Mouse (Mus musculus): ENCODE data around the gene Ism2. TPM values are rescaled to one million over a fixed set of nuclear protein-coding genes. Genes with fewer than 3 reads are reported as not detected.
"Not testable (repeated sequence)": the region's sequence is repeated elsewhere in the genome, so short reads cannot be mapped to it uniquely, and the experiment has no call there.

The Ism2 gene
- polyA plus RNA-seq, 1 experiment from 2014 or later, result 1.1 TPM

GRCm38 (mm10) chr12:87284268-87284667 lies 15.2 kb downstream of the Ism2 start:
- H3K4me1 ChIP-seq, result peaks cover 9% of the 10 kb centered on the region
- no peak for ATAC-seq (replicated peaks; ENCODE audit: low FRiP score)
- H3K27ac ChIP-seq, result no peak overlapping the region
- no peaks in the 10 kb centered on the region for H3K36me3 ChIP-seq
- WGBS, result 81% methylated on average over 4 of the region's 4 CpGs
- H3K9ac ChIP-seq, result no peak overlapping the region
- no peaks in the 10 kb centered on the region for H3K9me3 ChIP-seq (replicated peaks)
- H3K4me2 ChIP-seq, result no peak overlapping the region
- H3K27me3 ChIP-seq, result no peaks in the 10 kb centered on the region
- no peak overlapping the region for H3K4me3 ChIP-seq (replicated peaks)

- ATAC-seq (replicated peaks; ENCODE audit: low FRiP score), result no peak
- Histone ChIP-seq H3K36me3 (no peaks in the 10 kb centered on the region), H3K9me3 (replicated peaks) (no peaks in the 10 kb centered on the region), H3K9ac (no peak overlapping the region), H3K4me1 (peaks cover 15% of the 10 kb centered on the region), H3K27me3 (no peaks in the 10 kb centered on the region), H3K4me3 (replicated peaks) (no peak overlapping the region), H3K27ac (no peak overlapping the region), H3K4me2 (no peak overlapping the region)
- WGBS, result 72% methylated on average over 7 of the region's 7 CpGs
Observed at GRCm38 (mm10) chr12:87283706-87284105, 15.8 kb downstream of the Ism2 start.

- H3K9ac ChIP-seq, result no peak overlapping the region
- 95% methylated on average over 4 of the region's 4 CpGs for WGBS
- H3K4me2 ChIP-seq, result no peak overlapping the region
- ATAC-seq (replicated peaks; ENCODE audit: low FRiP score), result no peak
- peaks cover 23% of the 10 kb centered on the region for H3K4me1 ChIP-seq
- H3K27me3 ChIP-seq, result no peaks in the 10 kb centered on the region
- H3K9me3 ChIP-seq (replicated peaks), result no peaks in the 10 kb centered on the region
- no peak overlapping the region for H3K27ac ChIP-seq
- no peak overlapping the region for H3K4me3 ChIP-seq (replicated peaks)
- H3K36me3 ChIP-seq, result no peaks in the 10 kb centered on the region
Observed at GRCm38 (mm10) chr12:87282743-87283142, 16.8 kb downstream of the Ism2 start.

GRCm38 (mm10) chr12:87281766-87282165 lies 17.7 kb downstream of the Ism2 start:
- no peak for ATAC-seq (replicated peaks; ENCODE audit: low FRiP score)
- Histone ChIP-seq H3K9me3 (replicated peaks) (no peaks in the 10 kb centered on the region), H3K36me3 (0 out of 2 replicates have a peak, but pooled peaks cover 2% of the 10 kb centered on the region), H3K9ac (no peak overlapping the region), H3K4me1 (peaks cover 23% of the 10 kb centered on the region), H3K27me3 (no peaks in the 10 kb centered on the region), H3K4me2 (no peak overlapping the region), H3K27ac (no peak overlapping the region), H3K4me3 (replicated peaks) (no peak overlapping the region)
- WGBS, result 67% methylated on average over 1 of the region's 1 CpGs

GRCm38 (mm10) chr12:87279879-87280278 lies 19.6 kb downstream of the Ism2 start:
- Histone ChIP-seq H3K4me1 (peaks cover 23% of the 10 kb centered on the region), H3K9me3 (replicated peaks) (no peaks in the 10 kb centered on the region), H3K4me2 (no peak overlapping the region), H3K36me3 (peaks cover 21% of the 10 kb centered on the region), H3K9ac (no peak overlapping the region), H3K4me3 (replicated peaks) (no peak overlapping the region), H3K27me3 (no peaks in the 10 kb centered on the region), H3K27ac (no peak overlapping the region)
- WGBS, result 51% methylated on average over 14 of the region's 14 CpGs
- peak; percentile 29 for ATAC-seq (replicated peaks; ENCODE audit: low FRiP score)

- Histone ChIP-seq H3K36me3 (peaks cover 26% of the 10 kb centered on the region), H3K9ac (no peak overlapping the region), H3K27ac (no peak overlapping the region), H3K27me3 (no peaks in the 10 kb centered on the region), H3K4me3 (replicated peaks) (no peak overlapping the region), H3K9me3 (replicated peaks) (no peaks in the 10 kb centered on the region), H3K4me2 (no peak overlapping the region), H3K4me1 (peaks cover 23% of the 10 kb centered on the region)
- peak; percentile 47 for ATAC-seq (replicated peaks; ENCODE audit: low FRiP score)
- WGBS, result 38% methylated on average over 3 of the region's 3 CpGs
Observed at GRCm38 (mm10) chr12:87279350-87279749, 20.2 kb downstream of the Ism2 start.

- peaks cover 23% of the 10 kb centered on the region for H3K4me1 ChIP-seq
- H3K4me2 ChIP-seq, result peak overlapping the region; percentile 25; the same call in 1 of the 2 replicates
- no peak overlapping the region for H3K4me3 ChIP-seq (replicated peaks)
- H3K9me3 ChIP-seq (replicated peaks), result no peaks in the 10 kb centered on the region
- no peaks in the 10 kb centered on the region for H3K27me3 ChIP-seq
- 15% methylated on average over 6 of the region's 6 CpGs for WGBS
- 0 out of 2 replicates have a peak, but pooled peaks have one; percentile 52 for ATAC-seq (replicated peaks; ENCODE audit: low FRiP score)
- H3K9ac ChIP-seq, result no peak overlapping the region
- H3K36me3 ChIP-seq, result peaks cover 38% of the 10 kb centered on the region
- peak overlapping the region; percentile 37; the same call in 1 of the 2 replicates for H3K27ac ChIP-seq
Observed at GRCm38 (mm10) chr12:87278118-87278730, 21.3 kb downstream of the Ism2 start.

- not testable (repeated sequence) for H3K4me3 ChIP-seq (replicated peaks); H3K9me3 ChIP-seq (replicated peaks); H3K27me3 ChIP-seq; H3K4me2 ChIP-seq; H3K9ac ChIP-seq; H3K27ac ChIP-seq; ATAC-seq (replicated peaks; ENCODE audit: low FRiP score)
- peaks cover 47% of the 10 kb centered on the region for H3K36me3 ChIP-seq
- 93% methylated on average over 4 of the region's 4 CpGs for WGBS
- peaks cover 23% of the 10 kb centered on the region for H3K4me1 ChIP-seq
Observed at GRCm38 (mm10) chr12:87277251-87277650, 22.3 kb downstream of the Ism2 start.

- Histone ChIP-seq H3K4me2 (no peak overlapping the region), H3K36me3 (peaks cover 69% of the 10 kb centered on the region), H3K9me3 (replicated peaks) (no peaks in the 10 kb centered on the region), H3K9ac (no peak overlapping the region), H3K4me3 (replicated peaks) (no peak overlapping the region), H3K4me1 (peaks cover 22% of the 10 kb centered on the region), H3K27ac (no peak overlapping the region), H3K27me3 (no peaks in the 10 kb centered on the region)
- no peak for ATAC-seq (replicated peaks; ENCODE audit: low FRiP score)
- WGBS, result 86% methylated on average over 9 of the region's 9 CpGs
Observed at GRCm38 (mm10) chr12:87274853-87275831, 24.4 kb downstream of the Ism2 start.

GRCm38 (mm10) chr12:87267682-87268081 lies 31.8 kb downstream of the Ism2 start:
- WGBS, result 29% methylated on average over 4 of the region's 4 CpGs
- Histone ChIP-seq H3K4me2 (peak overlapping the region; percentile 79), H3K9me3 (replicated peaks) (no peaks in the 10 kb centered on the region), H3K27me3 (no peaks in the 10 kb centered on the region), H3K36me3 (peaks cover 57% of the 10 kb centered on the region), H3K4me3 (replicated peaks) (peak overlapping the region; percentile 76), H3K27ac (no peak overlapping the region), H3K4me1 (peaks cover 17% of the 10 kb centered on the region), H3K9ac (peak overlapping the region; percentile 84)
- no peak for ATAC-seq (replicated peaks; ENCODE audit: low FRiP score)

GRCm38 (mm10) chr12:87266827-87267603 lies 32.5 kb downstream of the Ism2 start:
- peaks cover 55% of the 10 kb centered on the region for H3K36me3 ChIP-seq
- WGBS, result under 1% methylated on average over 31 of the region's 31 CpGs

More at GRCm38 (mm10) chr12:87266827-87267603, 32.5 kb downstream of the Ism2 start:
- Histone ChIP-seq H3K9me3 (replicated peaks) (no peaks in the 10 kb centered on the region), H3K9ac (peak overlapping the region; percentile 84), H3K4me1 (peaks cover 17% of the 10 kb centered on the region), H3K4me3 (replicated peaks) (peak overlapping the region; percentile 76), H3K4me2 (peak overlapping the region; percentile 79), H3K27ac (peak overlapping the region; percentile 94), H3K27me3 (no peaks in the 10 kb centered on the region)
- peak; percentile 72 for ATAC-seq (replicated peaks; ENCODE audit: low FRiP score)

Data from kidney, embryonic 15.5 days (tissue).